Mouse (Mus musculus): ENCODE measurements at regions not wholly inside any gene's neighbourhood (a gene's known extent, or its start where the extent isn't known, plus 50 kb on each side); places are given as distances from the start of the nearest gene placed in this dataset.

DNA sequence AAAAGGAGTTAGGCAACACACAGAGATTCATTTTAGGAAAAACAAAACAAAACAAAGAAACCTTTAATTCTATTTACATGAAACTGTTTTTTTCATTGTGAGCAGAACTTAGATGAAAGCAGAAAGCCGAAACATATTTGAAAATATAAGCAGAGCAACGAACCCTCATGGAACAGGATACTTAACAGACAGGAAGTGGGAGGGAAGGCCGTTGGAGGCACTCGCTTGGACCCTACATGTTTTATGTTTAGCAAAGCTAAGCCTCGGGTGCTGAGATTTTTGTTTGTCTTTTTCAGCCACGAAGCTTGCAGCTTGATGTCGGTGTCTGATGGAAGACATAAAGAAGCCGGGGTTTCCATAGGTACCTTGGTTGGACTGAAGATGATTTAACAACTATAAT lies 108.5 kb upstream of the Rxfp2 start:
- no peak for TF ChIP-seq CTCF (IDR thresholded peaks at IDR 0.05)
- no peak overlapping the region for H3K4me3 ChIP-seq
- no peak overlapping the region for H3K27ac ChIP-seq
- no peak for DNase-seq (ENCODE audit: extremely low spot score in 1 of 2, low spot score in 2 of 2)
- intact Hi-C loops (cut with DNase I), result no loop called here

GRCm38 (mm10) chr5:149911968-149912367 lies 106.5 kb upstream of the Rxfp2 start:
- H3K4me3 ChIP-seq, result no peak overlapping the region
- no peak; the same call in none of the 2 replicates for TF ChIP-seq CTCF (IDR thresholded peaks at IDR 0.05)
- intact Hi-C loops (cut with DNase I), result no loop called here
- no peak overlapping the region for H3K27ac ChIP-seq
- DNase-seq (ENCODE audit: extremely low spot score in 1 of 2, low spot score in 2 of 2), result no peak

DNA sequence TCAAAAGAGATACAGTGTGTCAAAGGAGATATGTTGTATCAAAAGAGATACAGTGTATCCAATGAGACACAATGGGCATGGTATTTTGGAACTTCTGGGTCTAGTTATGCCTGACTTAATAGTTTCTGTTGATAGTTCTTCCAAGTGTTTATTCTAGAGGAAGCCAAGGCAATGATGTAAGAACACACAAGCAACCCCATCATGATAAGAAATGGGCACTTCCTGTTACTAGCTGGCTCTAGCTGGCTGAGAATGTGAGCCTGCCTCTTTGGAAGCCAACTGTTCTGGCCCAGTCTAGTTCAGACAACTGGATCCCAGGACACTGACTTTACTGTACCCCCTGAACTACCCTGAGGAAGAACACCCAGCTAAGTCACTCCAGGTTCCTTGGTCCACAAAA lies 102.7 kb upstream of the Rxfp2 start:
- DNase-seq (ENCODE audit: extremely low spot score in 1 of 2, low spot score in 2 of 2), result no peak
- intact Hi-C loops (cut with DNase I), result loop anchor here (5.0 kb wide), 2 partner anchors 67 to 107 kb away; no protein-coding TSS in a partner anchor
- TF ChIP-seq CTCF (IDR thresholded peaks at IDR 0.05), result no peak
- Histone ChIP-seq H3K4me3 (no peak overlapping the region), H3K27ac (no peak overlapping the region)

DNA sequence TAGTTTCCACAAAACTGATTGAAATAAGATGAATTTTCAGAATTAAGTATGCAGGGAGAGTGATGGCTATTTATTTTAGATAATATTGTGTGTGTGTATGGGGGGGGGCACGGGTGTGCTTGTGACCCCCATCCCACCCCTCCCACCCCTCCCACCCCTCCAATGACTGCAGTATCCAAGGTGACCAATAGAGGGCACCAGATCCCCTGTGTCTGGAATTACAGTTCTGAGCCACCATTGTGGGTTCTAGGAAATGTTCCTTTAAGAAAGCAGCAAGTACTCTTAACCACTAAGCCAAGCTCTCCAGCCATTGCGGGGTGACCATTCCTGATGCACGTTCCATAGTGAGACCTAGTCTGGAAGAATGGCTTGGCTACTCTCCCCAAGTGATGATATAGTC lies 101.1 kb upstream of the Rxfp2 start:
- no peak overlapping the region for H3K27ac ChIP-seq
- intact Hi-C loops (cut with DNase I), result loop anchor here (5.0 kb wide), 2 partner anchors 65 to 105 kb away; no protein-coding TSS in a partner anchor
- peak; percentile 54 for TF ChIP-seq CTCF (IDR thresholded peaks at IDR 0.05)
- H3K4me3 ChIP-seq, result no peak overlapping the region
- no peak for DNase-seq (ENCODE audit: extremely low spot score in 1 of 2, low spot score in 2 of 2)

DNA sequence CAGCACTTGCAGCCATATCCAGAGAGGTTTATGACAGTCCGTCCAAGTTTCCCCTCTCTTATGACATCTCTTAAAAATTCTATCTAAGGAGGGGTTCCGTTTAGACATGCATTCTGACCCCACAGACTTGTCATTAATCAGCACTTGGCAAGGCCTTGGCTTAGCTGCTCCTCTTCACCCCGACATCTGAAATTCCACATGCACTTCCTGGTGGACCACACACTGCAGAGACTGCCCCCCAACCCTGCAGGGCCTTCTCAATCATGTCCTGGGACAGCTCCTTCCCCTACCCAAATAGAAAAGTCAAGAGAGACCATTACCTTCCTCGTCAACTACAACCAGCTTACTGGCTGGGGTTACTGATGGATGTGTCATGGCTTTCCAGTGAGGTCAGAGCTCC lies 99.4 kb upstream of the Rxfp2 start:
- Histone ChIP-seq H3K4me3 (no peak overlapping the region), H3K27ac (no peak overlapping the region)
- intact Hi-C loops (cut with DNase I), result loop anchor here (5.0 kb wide), 2 partner anchors 63 to 103 kb away; no protein-coding TSS in a partner anchor
- no peak for DNase-seq (ENCODE audit: extremely low spot score in 1 of 2, low spot score in 2 of 2)
- no peak for TF ChIP-seq CTCF (IDR thresholded peaks at IDR 0.05)

GRCm38 (mm10) chr5:149920326-149920725 lies 98.1 kb upstream of the Rxfp2 start:
- intact Hi-C loops (cut with DNase I), result no loop called here
- Histone ChIP-seq H3K27ac (no peak overlapping the region), H3K4me3 (no peak overlapping the region)
- no peak for TF ChIP-seq CTCF (IDR thresholded peaks at IDR 0.05)
- DNase-seq (ENCODE audit: extremely low spot score in 1 of 2, low spot score in 2 of 2), result no peak

GRCm38 (mm10) chr5:149924501-149924900 lies 94.0 kb upstream of the Rxfp2 start:
- intact Hi-C loops (cut with DNase I), result no loop called here
- DNase-seq (ENCODE audit: extremely low spot score in 1 of 2, low spot score in 2 of 2), result no peak
- Histone ChIP-seq H3K4me3 (no peak overlapping the region), H3K27ac (no peak overlapping the region)
- no peak for TF ChIP-seq CTCF (IDR thresholded peaks at IDR 0.05)

- no peak for DNase-seq (ENCODE audit: extremely low spot score in 1 of 2, low spot score in 2 of 2)
- TF ChIP-seq CTCF (IDR thresholded peaks at IDR 0.05), result no peak
- Histone ChIP-seq H3K4me3 (no peak overlapping the region), H3K27ac (no peak overlapping the region)
- intact Hi-C loops (cut with DNase I), result no loop called here
These were observed 91.7 kb upstream of the Rxfp2 start for GRCm38 (mm10) chr5:149926786-149927185.

DNA sequence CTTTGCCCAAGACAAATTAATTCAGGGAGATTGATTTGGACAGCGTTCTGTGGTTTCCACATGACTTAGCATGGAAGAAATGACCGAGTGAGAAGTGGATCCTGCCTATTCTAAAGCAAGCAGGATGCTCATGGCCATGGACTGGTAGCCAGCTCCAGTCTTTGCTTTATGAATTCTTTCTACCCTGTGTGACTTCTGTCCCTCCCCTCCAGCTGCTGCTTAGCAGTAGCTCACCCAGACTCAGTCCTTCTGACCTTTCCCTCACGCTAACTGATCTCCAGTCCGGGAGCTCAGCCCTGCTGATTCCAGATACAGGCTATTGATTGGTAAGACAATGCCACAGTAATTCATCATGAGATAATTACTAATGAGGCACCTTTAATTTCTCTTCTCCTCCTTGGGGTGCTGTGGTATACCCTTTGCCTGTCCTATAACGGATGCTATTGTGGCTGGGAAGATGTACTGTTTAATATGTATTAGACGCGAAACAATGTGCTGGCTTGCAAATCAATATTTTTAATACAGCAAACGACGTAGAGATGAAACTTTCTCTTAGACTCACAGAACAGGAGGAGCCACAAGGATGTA lies 86.8 kb upstream of the Rxfp2 start:
- TF ChIP-seq CTCF (IDR thresholded peaks at IDR 0.05), result no peak
- intact Hi-C loops (cut with DNase I), result no loop called here
- no peak for DNase-seq (ENCODE audit: extremely low spot score in 1 of 2, low spot score in 2 of 2)
- H3K4me3 ChIP-seq, result no peak overlapping the region
- H3K27ac ChIP-seq, result no peak overlapping the region

GRCm38 (mm10) chr5:149932220-149932619 lies 86.3 kb upstream of the Rxfp2 start:
- no peak overlapping the region for H3K4me3 ChIP-seq
- intact Hi-C loops (cut with DNase I), result no loop called here
- H3K27ac ChIP-seq, result no peak overlapping the region
- no peak for DNase-seq (ENCODE audit: extremely low spot score in 1 of 2, low spot score in 2 of 2)
- TF ChIP-seq CTCF (IDR thresholded peaks at IDR 0.05), result no peak

DNA sequence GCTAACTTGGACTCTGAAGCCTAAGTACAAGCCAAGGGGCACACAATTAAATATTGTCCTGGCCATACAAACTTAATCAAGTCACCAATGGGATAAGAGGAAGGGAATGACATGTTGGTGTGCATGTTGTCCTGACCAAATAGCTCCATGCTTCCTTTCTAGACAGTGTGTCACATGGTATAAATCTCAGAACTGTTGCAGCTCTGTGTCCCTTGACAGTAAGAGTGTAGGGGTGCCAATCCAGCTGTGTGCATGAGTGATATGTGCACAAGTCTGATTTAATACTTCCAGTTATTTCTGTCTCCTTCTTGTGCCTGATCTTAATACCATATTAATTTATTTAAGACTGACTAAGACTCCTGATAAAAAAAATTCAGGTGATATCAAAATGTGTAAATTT lies 72.8 kb upstream of the Rxfp2 start:
- TF ChIP-seq CTCF (IDR thresholded peaks at IDR 0.05), result no peak
- intact Hi-C loops (cut with DNase I), result no loop called here
- no peak overlapping the region for H3K27ac ChIP-seq
- no peak overlapping the region for H3K4me3 ChIP-seq
- DNase-seq (ENCODE audit: extremely low spot score in 1 of 2, low spot score in 2 of 2), result no peak

- intact Hi-C loops (cut with DNase I), result no loop called here
These were observed 71.0 kb upstream of the Rxfp2 start for GRCm38 (mm10) chr5:149947491-149947890.

GRCm38 (mm10) chr5:149956931-149957330 lies 61.5 kb upstream of the Rxfp2 start:
- intact Hi-C loops (cut with DNase I), result no loop called here
- no peak for TF ChIP-seq CTCF (IDR thresholded peaks at IDR 0.05)

More at GRCm38 (mm10) chr5:149947491-149947890, 71.0 kb upstream of the Rxfp2 start:
- no peak for DNase-seq (ENCODE audit: extremely low spot score in 1 of 2, low spot score in 2 of 2)
- Histone ChIP-seq H3K4me3 (no peak overlapping the region), H3K27ac (no peak overlapping the region)
- TF ChIP-seq CTCF (IDR thresholded peaks at IDR 0.05), result no peak

More at GRCm38 (mm10) chr5:149956931-149957330, 61.5 kb upstream of the Rxfp2 start:
- DNase-seq (ENCODE audit: extremely low spot score in 1 of 2, low spot score in 2 of 2), result no peak
- Histone ChIP-seq H3K27ac (no peak overlapping the region), H3K4me3 (no peak overlapping the region)
